Mouse (Mus musculus): ENCODE measurements around the gene Sytl3. TPM values are rescaled to one million over a fixed set of nuclear protein-coding genes. Genes with fewer than 3 reads are reported as not detected.

The Sytl3 gene
- total RNA-seq (2023), result under 1 TPM; 0.61 to 0.66 TPM

DNA sequence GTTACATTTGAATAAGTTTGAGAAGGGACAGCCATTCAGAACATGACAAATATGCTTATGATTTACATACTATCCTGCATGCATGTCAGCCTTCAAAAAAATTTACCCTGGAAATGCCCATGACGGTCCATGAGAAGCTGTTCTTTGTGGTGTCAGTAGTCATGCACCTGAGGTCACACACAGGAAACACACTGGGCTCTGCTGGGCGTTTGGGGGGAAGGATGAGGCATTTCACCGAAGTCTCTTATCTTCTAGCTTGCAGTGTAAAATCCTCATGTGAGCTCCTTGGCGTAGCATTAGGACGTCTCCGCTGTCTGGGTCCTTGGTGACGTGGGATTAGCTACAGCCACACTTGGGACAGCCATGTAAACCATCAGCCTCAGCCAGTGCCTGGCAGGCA, at the start of gene Sytl3:
TSS of gene Sytl3 (plus strand) at position 293 of the 400 bp plus-strand sequence.

DNA sequence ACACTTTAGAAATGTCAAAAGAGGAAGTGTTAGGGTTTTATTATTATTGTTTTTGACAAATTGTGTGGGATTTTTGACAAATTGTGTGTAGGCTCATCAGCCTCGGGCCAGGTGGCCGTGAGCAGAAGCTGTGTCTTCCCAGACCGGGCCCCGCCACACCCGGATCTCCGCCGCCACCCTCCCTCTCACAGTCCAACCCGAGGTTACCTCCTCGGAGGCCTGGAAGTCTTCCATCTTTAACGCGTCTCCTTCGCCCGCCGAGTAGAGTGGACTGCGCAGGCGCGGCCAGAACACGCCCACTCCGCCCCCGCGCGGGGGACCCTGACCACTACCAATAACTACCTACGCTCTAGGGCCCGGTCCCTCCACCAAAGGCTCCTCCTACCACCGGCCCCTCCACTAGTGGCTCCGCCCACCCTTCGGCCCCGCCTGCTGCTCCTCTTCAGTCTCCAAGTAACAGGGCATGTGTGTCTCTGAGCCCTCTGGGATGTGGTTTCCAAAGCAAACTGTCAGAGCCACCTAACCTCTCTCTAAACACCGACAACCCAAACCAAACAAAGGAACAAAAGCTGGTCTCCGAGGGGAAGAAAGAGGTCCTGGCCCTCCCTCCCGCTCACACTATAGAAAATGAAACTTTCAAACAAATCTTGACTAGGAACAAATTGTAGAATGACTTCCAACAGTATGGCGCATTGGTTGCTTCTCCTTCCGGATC, 3.2 kb upstream of the Sytl3 start, which contains the start of gene Dynlt1f:
TSS of gene Dynlt1f (minus strand) at position 334 of the 715 bp plus-strand sequence.

DNA sequence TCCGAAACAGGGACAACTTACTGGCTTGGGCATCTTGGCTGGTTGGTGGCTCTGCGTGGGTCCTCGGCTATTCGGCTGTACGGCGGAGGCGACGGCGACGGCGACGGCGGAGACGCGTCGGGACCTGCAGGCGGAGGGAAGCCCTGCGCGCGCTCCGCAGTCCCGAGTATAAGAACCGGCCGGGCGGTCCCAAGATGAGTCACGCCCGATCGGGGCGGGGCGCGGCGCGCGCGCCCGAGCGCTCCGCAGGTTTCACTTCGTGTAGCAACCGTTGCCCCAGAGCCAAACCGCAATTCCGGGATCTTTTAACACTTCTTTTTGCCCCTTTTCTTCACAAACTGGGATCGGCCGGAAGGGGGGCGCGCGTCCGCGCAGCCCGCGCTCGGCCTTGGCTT, 123.7 kb downstream of the Sytl3 start, which contains the start of gene Ezr:
TSS of gene Ezr (minus strand) at position 174 of the 395 bp plus-strand sequence.

Other genes with a start within 250 kb of the Sytl3 start
- gene Dynlt1b, start 229.0 kb upstream of the Sytl3 start, total RNA-seq (2023), result 100 to 1,000 TPM; 178 to 183 TPM
- gene Dynlt1c, start 57.4 kb upstream of the Sytl3 start, total RNA-seq (2023), result 10 to 100 TPM; 11.1 to 20.2 TPM
- gene Dynlt1f, start 3.2 kb upstream of the Sytl3 start, total RNA-seq (2023), result 100 to 1,000 TPM; 189 to 198 TPM
- 100 to 1,000 TPM; 205 to 250 TPM for gene Ezr, start 123.7 kb downstream of the Sytl3 start, total RNA-seq (2023)

All from monocyte, adult 59 days (primary cell).